Comparison of ENCODE assay signal across 3 mouse cellular contexts in genomic region chr1:133963128-133963527, GRCm38 (mm10). TPM values are rescaled to one million over a fixed set of nuclear protein-coding genes. Genes with fewer than 3 reads are reported as not detected.
"Had no signal": no experiment of that assay in that cellular context is flagged by ENCODE, and none has a peak within 500 bp of the region (broad histone marks: within the 10 kb centered on the region; RNA-seq: fewer than 3 reads in every experiment).

No protein-coding gene starts in this region.

RNA-seq across cellular contexts. Expression of gene Prelp, which starts 41.9 kb away (rescaled TPM):
- total RNA-seq: hematopoietic stem cell, adult 5-6 weeks had no signal
- polyA plus RNA-seq: inflammation-experienced regulatory T-cells, adult 6 months had no signal

RNA-seq across cellular contexts. Expression of gene Optc, which starts 55.3 kb away (rescaled TPM):
- total RNA-seq: hematopoietic stem cell, adult 5-6 weeks had no signal
- polyA plus RNA-seq: inflammation-experienced regulatory T-cells, adult 6 months; kidney, embryonic 14.5 days had no signal
